In the genomic region with DNA sequence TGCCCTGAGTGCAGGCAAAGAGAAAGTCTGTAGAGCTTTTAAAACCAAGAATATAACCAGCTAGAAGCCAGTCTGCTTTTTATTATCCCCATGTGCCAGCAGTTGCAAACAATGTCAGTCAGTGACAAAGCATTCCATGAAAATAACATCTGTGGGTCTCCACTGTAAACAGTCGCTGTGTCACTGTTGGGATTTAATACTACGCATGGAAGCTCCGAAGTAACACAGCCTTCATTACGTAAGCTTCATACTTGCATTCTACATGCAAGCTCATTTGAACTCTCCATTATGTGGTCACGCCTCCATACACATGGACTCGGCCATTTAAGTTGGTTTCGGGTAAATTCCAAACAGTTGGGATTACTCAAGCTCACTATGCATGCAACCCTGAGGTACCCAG, we compare ENCODE assay signal across 29 mouse cellular contexts.
A peak's percentile ranks its signal among the peaks of the same experiment; 100 is the strongest.
DNase-seq lines count a peak whose midpoint lies in the region; ATAC-seq and TF ChIP-seq lines count a peak whose summit lies in the region.
"Had no signal": no experiment of that assay in that cellular context is flagged by ENCODE, and none has a peak within 500 bp of the region (broad histone marks: within the 10 kb centered on the region; RNA-seq: fewer than 3 reads in every experiment).

No protein-coding gene starts in this region.

- ATAC-seq in midbrain, embryonic 11.5 days (ENCODE audit: low FRiP score) = no peak
- no peak for ATAC-seq in midbrain, embryonic 16.5 days
- ATAC-seq in embryonic facial prominence, embryonic 14.5 days (ENCODE audit: low read depth) = no peak
- ATAC-seq: forebrain, embryonic 14.5 days; forebrain, postnatal 0 days; hindbrain, postnatal 0 days; inflammation-experienced regulatory T-cells, adult 6 months; intestine, embryonic 16.5 days had no signal

- no peaks in the 10 kb centered on the region for H3K27me3 ChIP-seq in midbrain, embryonic 11.5 days (ENCODE audit: control insufficient read depth, insufficient read depth, low read length)
- no peaks in the 10 kb centered on the region for H3K27me3 ChIP-seq in midbrain, embryonic 16.5 days (ENCODE audit: control insufficient read depth, insufficient read depth, low read depth, low read length)
- H3K27me3 ChIP-seq in embryonic facial prominence, embryonic 14.5 days (replicated peaks; ENCODE audit: control insufficient read depth, insufficient read depth, low read length) = no peaks in the 10 kb centered on the region
- H3K27me3 ChIP-seq: CH12.LX; heart, embryonic 12.5 days; heart, embryonic 15.5 days had no signal

- peak; percentile 42 for DNase-seq in heart, adult 11 months
- DNase-seq in heart, postnatal 10 days = no peak
- peak; percentile 14 for DNase-seq in midbrain, embryonic 11.5 days (ENCODE audit: low spot score, missing footprints)
- peak; percentile 65 for DNase-seq in embryonic facial prominence, embryonic 14.5 days (ENCODE audit: low spot score)
- no peak for DNase-seq in left cerebral cortex, adult 2 months (ENCODE audit: extremely low spot score in 1 of 2, low spot score in 2 of 2)
- DNase-seq: adrenal gland, adult 2 months; adrenal gland, postnatal 14 days; B cell, adult 2 months; cerebellum, adult 11 months; cerebellum, adult 2 months; cerebellum, adult 9-11 months; cerebellum, postnatal 25 days; embryo, embryonic 11 days; forebrain, postnatal 0 days; gastrocnemius, adult 2 months; gastrocnemius, postnatal 14 days; heart, adult 18-20 months; heart, postnatal 14 days; heart, postnatal 4 days had no signal

- intact Hi-C loops in heart, postnatal 10 days (cut with DNase I) = no loop called here
- intact Hi-C loops in left cerebral cortex, adult 2 months (cut with DNase I) = no loop called here

- no peak overlapping the region for H3K4me3 ChIP-seq in midbrain, embryonic 11.5 days (ENCODE audit: low read depth, low read length)
- H3K4me3 ChIP-seq in midbrain, embryonic 16.5 days (ENCODE audit: low read depth, low read length) = no peak overlapping the region
- no peak overlapping the region for H3K4me3 ChIP-seq in embryonic facial prominence, embryonic 14.5 days (ENCODE audit: low read depth, low read length)
- H3K4me3 ChIP-seq in left cerebral cortex, adult 2 months = no peak overlapping the region
- H3K4me3 ChIP-seq: gastrocnemius, adult 2 months; heart, embryonic 12.5 days; heart, embryonic 15.5 days had no signal

- H3K36me3 ChIP-seq in midbrain, embryonic 11.5 days (ENCODE audit: control insufficient read depth, insufficient read depth, low read length) = no peaks in the 10 kb centered on the region
- no peaks in the 10 kb centered on the region for H3K36me3 ChIP-seq in midbrain, embryonic 16.5 days (ENCODE audit: control insufficient read depth, insufficient read depth, low read length)
- H3K36me3 ChIP-seq in embryonic facial prominence, embryonic 14.5 days (ENCODE audit: control insufficient read depth, insufficient read depth, low read length) = no peaks in the 10 kb centered on the region
- H3K36me3 ChIP-seq: G1E; heart, embryonic 12.5 days; heart, embryonic 15.5 days had no signal

- no peak for TF ChIP-seq CTCF in left cerebral cortex, adult 2 months (IDR thresholded peaks at IDR 0.05)

- WGBS in midbrain, embryonic 11.5 days = 89% methylated on average over 7 of the region's 7 CpGs
- WGBS in midbrain, embryonic 16.5 days = 85% methylated on average over 7 of the region's 7 CpGs
- 57% methylated on average over 7 of the region's 7 CpGs for WGBS in embryonic facial prominence, embryonic 14.5 days

- no peaks in the 10 kb centered on the region for H3K4me1 ChIP-seq in midbrain, embryonic 11.5 days (ENCODE audit: control insufficient read depth, insufficient read depth, low read length)
- H3K4me1 ChIP-seq in midbrain, embryonic 16.5 days (ENCODE audit: control insufficient read depth, insufficient read depth, low read length) = no peaks in the 10 kb centered on the region
- no peaks in the 10 kb centered on the region for H3K4me1 ChIP-seq in embryonic facial prominence, embryonic 14.5 days (ENCODE audit: control insufficient read depth, insufficient read depth, low read length)

- no peak overlapping the region for H3K9ac ChIP-seq in midbrain, embryonic 11.5 days (ENCODE audit: low read length)
- no peak overlapping the region for H3K9ac ChIP-seq in midbrain, embryonic 16.5 days (ENCODE audit: low read depth, low read length)
- H3K9ac ChIP-seq in embryonic facial prominence, embryonic 14.5 days (ENCODE audit: low read depth, low read length) = no peak overlapping the region
- H3K9ac ChIP-seq: forebrain, postnatal 0 days; heart, embryonic 12.5 days; heart, embryonic 15.5 days; hindbrain, embryonic 14.5 days had no signal

- H3K27ac ChIP-seq in midbrain, embryonic 11.5 days (ENCODE audit: low read depth, low read length) = no peak overlapping the region
- H3K27ac ChIP-seq in midbrain, embryonic 16.5 days (ENCODE audit: low read length) = no peak overlapping the region
- 0 out of 2 replicates have a peak overlapping the region, but pooled peaks have one; percentile 28 for H3K27ac ChIP-seq in embryonic facial prominence, embryonic 14.5 days (replicated peaks; ENCODE audit: low read depth, low read length)
- H3K27ac ChIP-seq in left cerebral cortex, adult 2 months = no peak overlapping the region
- H3K27ac ChIP-seq: gastrocnemius, adult 2 months; heart, embryonic 15.5 days; hindbrain, embryonic 14.5 days; hindbrain, postnatal 0 days had no signal

- no peak overlapping the region for H3K4me2 ChIP-seq in midbrain, embryonic 11.5 days
- no peak overlapping the region for H3K4me2 ChIP-seq in midbrain, embryonic 16.5 days (ENCODE audit: low read length)
- H3K4me2 ChIP-seq in embryonic facial prominence, embryonic 14.5 days (ENCODE audit: low read depth, low read length) = peak overlapping the region; percentile 10; the same call in 1 of the 2 replicates
- H3K4me2 ChIP-seq: heart, embryonic 12.5 days; heart, embryonic 15.5 days; hindbrain, embryonic 14.5 days had no signal

- H3K9me3 ChIP-seq in midbrain, embryonic 11.5 days (ENCODE audit: control insufficient read depth, low read length) = no peaks in the 10 kb centered on the region
- no peaks in the 10 kb centered on the region for H3K9me3 ChIP-seq in midbrain, embryonic 16.5 days (replicated peaks; ENCODE audit: control insufficient read depth, low read length, poor library complexity, severe bottlenecking)
- no peaks in the 10 kb centered on the region for H3K9me3 ChIP-seq in embryonic facial prominence, embryonic 14.5 days (ENCODE audit: control insufficient read depth, low read length)
- H3K9me3 ChIP-seq: G1E; heart, embryonic 12.5 days; heart, embryonic 15.5 days had no signal

Comparison
In these comparisons a context has a peak if more than half of its experiments do, and no peak if none do; other contexts are left out.
1. DNase-seq: peak in heart, adult 11 months (single experiment), midbrain, embryonic 11.5 days (single experiment) and embryonic facial prominence, embryonic 14.5 days (single experiment); none in heart, postnatal 10 days (0 of 2) and left cerebral cortex, adult 2 months (0 of 2).